Mouse (Mus musculus) midbrain, embryonic 16.5 days (tissue): ENCODE measurements at regions not wholly inside any gene's neighbourhood (a gene's known extent, or its start where the extent isn't known, plus 50 kb on each side); places are given as distances from the start of the nearest gene placed in this dataset.

Experiments used
- ATAC-seq: fragments of 200-750 bp; cut with Nextera tagmentation; 2 replicates; pipeline ENCODE4 v1.8.0; 2017; ENCODE audit warnings: moderate TSS enrichment
- H3K27ac ChIP-seq: fragments of 300-500 bp; sonication (generic); 2 replicates; pipeline ENCODE4 v1.5.1; 2014; ENCODE audit warnings: mild to moderate bottlenecking, low read length, mixed read lengths
- H3K27me3 ChIP-seq: fragments of 300-500 bp; sonication (generic); 2 replicates; pipeline ENCODE4 v1.6.1; 2014; ENCODE audit warnings: low read depth, low read length, mixed read lengths; ENCODE audit not compliant: control insufficient read depth, insufficient read depth
- H3K36me3 ChIP-seq: fragments of 300-500 bp; sonication (generic); 2 replicates; pipeline ENCODE4 v1.6.1; 2014; ENCODE audit warnings: mild to moderate bottlenecking, low read length, moderate library complexity, mixed read lengths; ENCODE audit not compliant: control insufficient read depth, insufficient read depth
- H3K4me1 ChIP-seq: fragments of 300-500 bp; sonication (generic); 2 replicates; pipeline ENCODE4 v1.6.1; 2014; ENCODE audit warnings: mild to moderate bottlenecking, low read length, mixed read lengths; ENCODE audit not compliant: control insufficient read depth, insufficient read depth
- H3K4me2 ChIP-seq: fragments of 300-500 bp; sonication (generic); 2 replicates; pipeline ENCODE4 v1.6.1; 2014; ENCODE audit warnings: mild to moderate bottlenecking, low read length, mixed read lengths
- H3K4me3 ChIP-seq: fragments of 300-500 bp; sonication (generic); 2 replicates; pipeline ENCODE4 v1.5.1; 2014; ENCODE audit warnings: low read depth, mild to moderate bottlenecking, low read length, moderate library complexity, mixed read lengths
- H3K9ac ChIP-seq: fragments of 300-500 bp; sonication (generic); 2 replicates; pipeline ENCODE4 v1.6.1; 2014; ENCODE audit warnings: low read depth, low read length, mixed read lengths
- H3K9me3 ChIP-seq: fragments of 300-500 bp; sonication (generic); replicated peaks from 2 replicates; pipeline ENCODE4 v1.6.1; 2014; ENCODE audit warnings: mild to moderate bottlenecking, low read length, mixed read lengths; ENCODE audit not compliant: control insufficient read depth, poor library complexity, severe bottlenecking
- WGBS: fragments of 180-500 bp; shearing (Covaris S2); extraction: QIAGEN DNeasy Blood & Tissue Kit; methylation state at CpG from one replicate; pipeline ENCODE4 v1.1.7; 2014; 5-methylcytosine and 5-hydroxymethylcytosine counted together

DNA sequence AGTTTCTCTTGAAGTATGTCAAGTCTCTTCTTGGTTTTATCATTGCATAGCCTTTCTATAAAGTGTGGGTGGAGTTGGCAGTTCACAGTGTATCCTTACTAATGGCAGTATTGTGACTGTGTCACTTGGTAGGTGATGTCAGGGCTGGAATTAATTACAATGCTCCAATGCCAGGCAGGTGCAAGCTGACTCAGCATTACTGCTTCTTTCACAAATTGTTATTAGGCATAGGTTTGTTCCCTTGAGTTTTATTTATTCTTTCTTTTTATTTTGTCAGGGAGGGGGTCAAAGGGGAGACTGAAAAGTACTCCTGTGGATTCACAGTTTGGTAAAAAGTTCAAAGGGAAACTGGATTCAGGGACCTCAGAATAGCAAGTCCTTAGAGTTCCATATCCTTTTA is 119.6 kb upstream of the Rbms1 start:
- no peaks in the 10 kb centered on the region for H3K36me3 ChIP-seq
- no peak for ATAC-seq
- no peak overlapping the region for H3K9ac ChIP-seq
- H3K4me2 ChIP-seq: no peak overlapping the region
- no peak overlapping the region for H3K27ac ChIP-seq
- no peaks in the 10 kb centered on the region for H3K27me3 ChIP-seq
- no peaks in the 10 kb centered on the region for H3K4me1 ChIP-seq
- H3K4me3 ChIP-seq: no peak overlapping the region
- no peaks in the 10 kb centered on the region for H3K9me3 ChIP-seq

DNA sequence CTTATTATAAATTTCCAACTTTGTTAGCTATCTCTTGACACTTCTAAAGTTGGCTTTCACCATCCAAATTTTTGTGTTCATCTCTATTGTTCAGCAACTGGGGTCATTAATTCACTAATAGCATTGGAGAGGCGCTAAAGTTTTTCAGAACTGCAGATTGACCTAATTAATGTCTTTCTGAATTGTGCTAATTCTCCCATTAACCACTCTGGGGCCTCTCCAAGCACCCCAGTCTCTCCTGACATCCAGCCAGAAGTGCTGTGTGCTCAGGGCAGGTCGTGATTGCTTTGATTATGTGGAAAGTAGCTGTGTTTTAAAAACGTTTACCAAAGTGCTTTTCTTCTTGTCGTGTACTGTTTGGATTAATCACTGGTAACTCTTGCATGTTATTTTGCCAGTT is 117.0 kb upstream of the Rbms1 start:
- H3K27ac ChIP-seq: no peak overlapping the region
- no peaks in the 10 kb centered on the region for H3K9me3 ChIP-seq
- ATAC-seq: no peak
- 54% methylated on average over 4 of the region's 4 CpGs for WGBS
- no peaks in the 10 kb centered on the region for H3K27me3 ChIP-seq
- no peaks in the 10 kb centered on the region for H3K36me3 ChIP-seq
- no peak overlapping the region for H3K4me2 ChIP-seq
- no peaks in the 10 kb centered on the region for H3K4me1 ChIP-seq
- no peak overlapping the region for H3K4me3 ChIP-seq
- H3K9ac ChIP-seq: no peak overlapping the region

DNA sequence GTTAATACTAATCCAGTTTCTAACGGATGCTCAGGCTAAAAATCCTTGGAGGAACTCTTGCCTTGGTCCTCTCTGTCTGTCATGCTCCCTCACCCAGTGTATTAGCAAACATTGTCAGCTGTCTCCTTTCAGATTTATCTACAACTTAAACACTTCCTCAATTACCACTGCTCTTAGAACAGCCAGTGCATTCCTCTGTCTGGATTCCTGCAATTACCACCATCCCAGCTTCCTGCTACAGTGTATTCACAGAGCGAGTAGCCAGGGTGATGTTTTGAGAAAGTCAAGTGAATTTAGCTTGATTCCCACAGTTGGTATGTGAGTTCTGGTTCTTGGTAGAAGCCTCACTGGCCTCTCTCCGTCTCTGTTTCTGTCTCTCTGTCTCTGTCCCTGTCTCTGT is 108.0 kb upstream of the Rbms1 start:
- no peak for ATAC-seq

DNA sequence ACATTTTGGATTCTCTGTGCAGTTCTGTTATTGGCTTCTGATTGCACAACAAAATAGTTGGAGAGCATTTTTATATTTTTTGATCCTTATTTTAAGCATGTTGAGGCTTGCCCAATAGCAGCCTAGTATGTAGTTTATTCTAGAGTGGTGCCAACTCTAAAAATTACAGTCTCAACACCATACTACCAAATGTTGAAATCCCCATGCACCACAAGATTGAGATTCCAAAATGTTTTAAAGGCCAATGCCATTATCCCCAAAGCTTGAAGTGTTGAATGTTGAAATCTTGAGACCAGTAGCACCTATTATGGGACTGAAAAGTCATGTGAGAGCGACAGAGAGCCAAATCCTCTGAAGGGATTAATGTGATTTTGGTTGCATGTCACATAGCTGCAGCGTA is 104.9 kb upstream of the Rbms1 start:
- H3K4me1 ChIP-seq: no peaks in the 10 kb centered on the region
- H3K27me3 ChIP-seq: no peaks in the 10 kb centered on the region
- H3K4me2 ChIP-seq: no peak overlapping the region
- peaks cover 8% of the 10 kb centered on the region; the same call in 1 of the 2 replicates for H3K9me3 ChIP-seq
- WGBS: 79% methylated on average over 2 of the region's 2 CpGs
- no peaks in the 10 kb centered on the region for H3K36me3 ChIP-seq
- no peak for ATAC-seq
- H3K4me3 ChIP-seq: no peak overlapping the region
- no peak overlapping the region for H3K27ac ChIP-seq
- H3K9ac ChIP-seq: no peak overlapping the region

More for the DNA sequence above, 108.0 kb upstream of the Rbms1 start:
- Histone ChIP-seq H3K4me1 (no peaks in the 10 kb centered on the region), H3K27ac (no peak overlapping the region), H3K36me3 (no peaks in the 10 kb centered on the region), H3K9me3 (peaks cover 5% of the 10 kb centered on the region; the same call in 1 of the 2 replicates), H3K4me3 (no peak overlapping the region), H3K4me2 (no peak overlapping the region), H3K27me3 (no peaks in the 10 kb centered on the region), H3K9ac (no peak overlapping the region)
- WGBS: 81% methylated on average over 3 of the region's 3 CpGs

GRCm38 (mm10) chr2:61062125-61062524 is 99.1 kb upstream of the Rbms1 start:
- ATAC-seq: no peak

DNA sequence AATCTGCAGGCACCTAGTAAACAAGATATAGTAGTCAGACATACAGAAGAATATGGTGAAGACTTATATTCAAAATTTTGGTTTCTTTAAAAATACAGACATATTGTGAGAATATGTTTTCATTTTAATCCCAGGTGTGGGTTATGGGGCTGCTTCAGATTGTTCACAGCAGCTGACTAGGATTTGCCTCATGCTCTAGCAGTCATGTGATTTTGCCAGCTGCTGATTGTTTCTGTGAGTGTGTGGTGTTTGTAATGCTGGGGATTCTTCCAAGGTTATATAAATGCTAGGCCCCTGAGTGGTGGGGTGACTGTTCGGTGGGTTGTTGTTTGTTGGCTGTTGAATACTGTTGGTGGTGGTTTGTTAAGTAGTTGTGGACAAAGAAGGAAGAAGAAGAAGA is 97.9 kb upstream of the Rbms1 start:
- WGBS: 85% methylated on average over 1 of the region's 1 CpGs
- no peak overlapping the region for H3K4me3 ChIP-seq
- 0 out of 2 replicates have a peak, but pooled peaks cover 2% of the 10 kb centered on the region for H3K9me3 ChIP-seq
- peaks cover 9% of the 10 kb centered on the region; the same call in 1 of the 2 replicates for H3K4me1 ChIP-seq
- H3K27me3 ChIP-seq: no peaks in the 10 kb centered on the region
- H3K36me3 ChIP-seq: no peaks in the 10 kb centered on the region
- no peak overlapping the region for H3K4me2 ChIP-seq
- no peak for ATAC-seq
- no peak overlapping the region for H3K27ac ChIP-seq
- no peak overlapping the region for H3K9ac ChIP-seq

More at GRCm38 (mm10) chr2:61062125-61062524, 99.1 kb upstream of the Rbms1 start:
- H3K9me3 ChIP-seq: peaks cover 8% of the 10 kb centered on the region; the same call in 1 of the 2 replicates
- peaks cover 9% of the 10 kb centered on the region; the same call in 1 of the 2 replicates for H3K4me1 ChIP-seq
- no peaks in the 10 kb centered on the region for H3K27me3 ChIP-seq
- no peaks in the 10 kb centered on the region for H3K36me3 ChIP-seq
- no peak overlapping the region for H3K27ac ChIP-seq
- WGBS: 85% methylated on average over 2 of the region's 2 CpGs
- H3K4me2 ChIP-seq: no peak overlapping the region
- no peak overlapping the region for H3K4me3 ChIP-seq
- H3K9ac ChIP-seq: no peak overlapping the region

DNA sequence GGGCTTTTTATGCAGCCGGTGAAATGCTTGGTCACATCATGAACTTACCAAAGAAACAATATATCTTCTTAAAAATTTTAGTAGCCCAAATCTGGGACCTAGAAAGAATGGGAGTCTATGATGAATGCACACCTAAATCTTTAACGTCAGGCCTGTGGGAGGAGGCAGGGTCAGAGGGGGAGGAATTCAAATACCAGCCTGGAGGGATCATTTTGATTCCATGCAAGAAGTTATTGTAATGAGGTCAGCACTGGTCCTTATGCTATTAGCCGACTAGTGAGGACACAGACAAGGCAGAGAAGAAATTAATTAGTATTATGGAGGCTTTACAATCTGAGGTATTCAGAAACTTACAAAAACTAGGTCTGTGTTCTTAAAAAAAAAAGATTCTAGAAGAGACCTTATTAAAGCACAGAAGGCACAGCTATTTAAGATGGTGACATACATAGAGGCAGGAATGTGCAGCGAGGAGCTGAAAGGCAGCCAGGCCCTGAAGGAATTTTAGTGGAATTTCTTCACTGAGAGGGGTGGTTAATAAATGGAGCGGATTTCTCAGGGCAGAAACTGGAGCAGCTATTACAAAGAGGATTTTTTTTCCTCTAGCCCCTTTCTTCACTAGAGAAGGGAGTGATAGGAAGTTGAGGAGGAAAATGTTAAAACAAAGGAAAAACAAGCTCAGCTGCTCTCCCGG is 95.7 kb upstream of the Rbms1 start:
- Histone ChIP-seq H3K4me2 (no peak overlapping the region), H3K9me3 (no peaks in the 10 kb centered on the region), H3K4me1 (peaks cover 9% of the 10 kb centered on the region; the same call in 1 of the 2 replicates), H3K4me3 (no peak overlapping the region), H3K27ac (peak overlapping the region; percentile 60; the same call in 1 of the 2 replicates), H3K36me3 (no peaks in the 10 kb centered on the region), H3K9ac (no peak overlapping the region), H3K27me3 (no peaks in the 10 kb centered on the region)
- 21% methylated on average over 6 of the region's 6 CpGs for WGBS
- ATAC-seq: no peak

DNA sequence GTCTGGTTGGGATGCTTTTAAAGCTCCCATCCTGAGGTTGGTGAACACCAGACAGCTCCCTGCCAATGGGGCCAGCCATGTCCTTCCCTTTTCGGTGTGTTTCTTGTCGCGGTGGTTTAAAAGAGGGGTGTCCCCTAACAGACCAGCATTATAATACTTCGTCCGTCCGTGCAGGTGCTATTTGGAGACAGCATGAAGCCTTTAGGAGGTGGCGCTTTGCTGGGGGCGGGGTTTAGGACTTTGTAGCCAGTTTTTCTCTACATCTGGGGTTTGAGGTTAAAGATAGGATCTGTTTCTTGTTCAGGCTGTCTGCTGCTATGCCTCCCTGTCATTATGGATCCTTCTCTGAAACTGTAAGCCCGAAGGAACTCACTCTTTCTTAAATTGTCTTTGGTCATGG is 89.3 kb upstream of the Rbms1 start:
- Histone ChIP-seq H3K9me3 (no peaks in the 10 kb centered on the region), H3K36me3 (no peaks in the 10 kb centered on the region), H3K27me3 (no peaks in the 10 kb centered on the region), H3K4me2 (no peak overlapping the region), H3K27ac (no peak overlapping the region), H3K4me1 (no peaks in the 10 kb centered on the region), H3K9ac (no peak overlapping the region), H3K4me3 (no peak overlapping the region)
- ATAC-seq: no peak
- WGBS: 73% methylated on average over 9 of the region's 9 CpGs

- no peaks in the 10 kb centered on the region for H3K27me3 ChIP-seq
- ATAC-seq: no peak
- 87% methylated on average over 8 of the region's 8 CpGs for WGBS
- no peaks in the 10 kb centered on the region for H3K9me3 ChIP-seq
- H3K9ac ChIP-seq: no peak overlapping the region
- H3K27ac ChIP-seq: no peak overlapping the region
- H3K4me3 ChIP-seq: no peak overlapping the region
- no peaks in the 10 kb centered on the region for H3K4me1 ChIP-seq
- H3K36me3 ChIP-seq: no peaks in the 10 kb centered on the region
- no peak overlapping the region for H3K4me2 ChIP-seq
Measured at GRCm38 (mm10) chr2:61051808-61052207, 88.8 kb upstream of the Rbms1 start.
